Mouse (Mus musculus) midbrain, embryonic 15.5 days (tissue): ENCODE measurements at regions not wholly inside any gene's neighbourhood (a gene's known extent, or its start where the extent isn't known, plus 50 kb on each side); places are given as distances from the start of the nearest gene placed in this dataset.

ENCODE experiments used
- ATAC-seq: fragments of 200-750 bp; cut with Nextera tagmentation; replicated peaks from 2 replicates; pipeline ENCODE4 v1.8.0; 2017; ENCODE audit warnings: moderate TSS enrichment
- H3K27ac ChIP-seq: fragments of 300-500 bp; sonication (generic); 2 replicates; pipeline ENCODE4 v1.5.1; 2015; ENCODE audit warnings: mild to moderate bottlenecking, inconsistent platforms
- H3K27me3 ChIP-seq: fragments of 300-500 bp; sonication (generic); replicated peaks from 2 replicates; pipeline ENCODE4 v1.6.1; 2015; ENCODE audit warnings: inconsistent platforms
- H3K36me3 ChIP-seq: fragments of 300-500 bp; sonication (generic); replicated peaks from 2 replicates; pipeline ENCODE4 v1.6.1; 2015; ENCODE audit warnings: inconsistent platforms
- H3K4me1 ChIP-seq: fragments of 300-500 bp; sonication (generic); 2 replicates; pipeline ENCODE4 v1.6.1; 2015; ENCODE audit warnings: inconsistent platforms
- H3K4me2 ChIP-seq: fragments of 300-500 bp; sonication (generic); 2 replicates; pipeline ENCODE4 v1.6.1; 2015; ENCODE audit warnings: inconsistent platforms, mild to moderate bottlenecking, moderate library complexity
- H3K4me3 ChIP-seq: fragments of 300-500 bp; sonication (generic); 2 replicates; pipeline ENCODE4 v1.5.1; 2015; ENCODE audit warnings: mild to moderate bottlenecking, inconsistent platforms
- H3K9ac ChIP-seq: fragments of 300-500 bp; sonication (generic); 2 replicates; pipeline ENCODE4 v1.6.1; 2015; ENCODE audit warnings: mild to moderate bottlenecking, inconsistent platforms
- H3K9me3 ChIP-seq: fragments of 300-500 bp; sonication (generic); 2 replicates; pipeline ENCODE4 v1.6.1; 2016; ENCODE audit warnings: inconsistent platforms
- WGBS: fragments of 180-500 bp; shearing (Covaris S2); methylation state at CpG from one replicate; pipeline ENCODE4 v1.1.7; 2015; ENCODE audit warnings: mixed read lengths; 5-methylcytosine and 5-hydroxymethylcytosine counted together

- Histone ChIP-seq H3K36me3 (no peaks in the 10 kb centered on the region), H3K9ac (no peak overlapping the region), H3K9me3 (no peaks in the 10 kb centered on the region), H3K27me3 (no peaks in the 10 kb centered on the region), H3K4me3 (no peak overlapping the region), H3K27ac (no peak overlapping the region), H3K4me1 (no peaks in the 10 kb centered on the region), H3K4me2 (no peak overlapping the region)
- 74% methylated on average over 2 of the region's 2 CpGs for WGBS
- no peak for ATAC-seq
Observed at GRCm38 (mm10) chr2:100814613-100815258, 809.8 kb upstream of the Rag2 start.

- H3K9ac ChIP-seq, result no peak overlapping the region
- 88% methylated on average over 4 of the region's 4 CpGs for WGBS
- no peaks in the 10 kb centered on the region for H3K9me3 ChIP-seq
Observed at GRCm38 (mm10) chr2:100834056-100834455, 790.5 kb upstream of the Rag2 start.

DNA sequence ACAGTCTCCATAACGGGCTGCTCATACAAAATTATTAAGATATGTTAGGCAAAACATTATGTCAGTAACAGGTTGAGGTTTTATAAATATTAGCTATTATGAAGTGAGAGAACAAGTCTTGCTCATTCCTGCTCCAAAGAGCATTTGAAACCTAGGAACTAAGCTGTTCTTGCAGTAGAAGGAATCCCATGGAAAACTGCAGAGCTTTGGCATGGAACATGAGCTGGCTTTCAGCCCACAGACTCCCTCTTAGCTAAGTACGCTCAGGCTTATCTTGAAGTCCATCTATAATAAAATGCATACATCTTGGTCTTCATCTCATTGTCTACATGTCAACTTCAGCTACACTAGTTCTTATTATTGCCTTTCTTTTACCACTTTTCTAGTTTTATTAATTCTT lies 766.7 kb upstream of the Rag2 start:
- ATAC-seq, result no peak
- Histone ChIP-seq H3K4me2 (no peak overlapping the region), H3K9ac (no peak overlapping the region), H3K9me3 (no peaks in the 10 kb centered on the region), H3K27ac (no peak overlapping the region), H3K4me1 (no peaks in the 10 kb centered on the region), H3K36me3 (no peaks in the 10 kb centered on the region), H3K4me3 (no peak overlapping the region), H3K27me3 (no peaks in the 10 kb centered on the region)
- WGBS, result 87% methylated on average over 2 of the region's 2 CpGs

More at GRCm38 (mm10) chr2:100834056-100834455, 790.5 kb upstream of the Rag2 start:
- Histone ChIP-seq H3K36me3 (no peaks in the 10 kb centered on the region), H3K4me3 (no peak overlapping the region), H3K4me1 (no peaks in the 10 kb centered on the region), H3K27ac (no peak overlapping the region), H3K4me2 (no peak overlapping the region), H3K27me3 (no peaks in the 10 kb centered on the region)
- no peak for ATAC-seq

- Histone ChIP-seq H3K27me3 (no peaks in the 10 kb centered on the region), H3K9ac (no peak overlapping the region), H3K36me3 (no peaks in the 10 kb centered on the region), H3K4me2 (no peak overlapping the region), H3K4me3 (no peak overlapping the region), H3K27ac (no peak overlapping the region), H3K4me1 (no peaks in the 10 kb centered on the region), H3K9me3 (no peaks in the 10 kb centered on the region)
- no peak for ATAC-seq
- 88% methylated on average over 1 of the region's 1 CpGs for WGBS
Observed at GRCm38 (mm10) chr2:100865495-100865894, 759.0 kb upstream of the Rag2 start.
